Mouse (Mus musculus): ENCODE results near the gene Cdc37l1.

DNA sequence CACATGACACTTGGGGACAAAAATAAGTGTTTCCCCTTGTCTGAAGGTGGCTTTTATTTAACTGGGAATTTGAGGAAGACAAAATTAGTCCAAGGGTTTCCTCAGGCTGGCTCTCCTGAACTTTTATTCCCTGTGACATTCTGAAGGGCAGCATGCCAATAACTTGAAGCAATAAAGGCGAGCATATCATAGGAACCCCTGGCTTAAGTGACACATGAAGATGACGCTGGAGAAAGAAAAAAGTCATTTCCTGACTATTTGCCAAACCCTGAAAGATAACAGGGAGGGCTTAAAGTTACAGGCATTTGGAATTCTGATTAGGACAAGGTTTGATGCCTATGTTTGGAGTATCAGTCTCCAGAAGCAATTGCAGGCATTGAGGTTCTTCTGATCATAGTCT, 42.8 kb upstream of the Cdc37l1 start:
- TF ChIP-seq POLR2A (IDR thresholded peaks at IDR 0.05; ENCODE audit: insufficient read length, low read depth) (no peak), MYOD1 (IDR thresholded peaks at IDR 0.05; ENCODE audit: control insufficient read depth in 1 of 3, insufficient read length in 2 of 3, low read depth in 2 of 3) (no peak), MAX (IDR thresholded peaks at IDR 0.05; ENCODE audit: low read depth) (no peak), REST (IDR thresholded peaks at IDR 0.05; ENCODE audit: insufficient read depth, insufficient read length) (no peak), POLR2AphosphoS2 (IDR thresholded peaks at IDR 0.05; ENCODE audit: insufficient read length, low read depth) (no peak)

Data from myocyte (in vitro differentiated cells).